Mouse (Mus musculus): ENCODE data around the gene Acsf3. TPM values are rescaled to one million over a fixed set of nuclear protein-coding genes. Genes with fewer than 3 reads are reported as not detected.

Gene Acsf3
- polyA plus RNA-seq, 1 experiment from 2014 or later: 16.5 TPM

DNA sequence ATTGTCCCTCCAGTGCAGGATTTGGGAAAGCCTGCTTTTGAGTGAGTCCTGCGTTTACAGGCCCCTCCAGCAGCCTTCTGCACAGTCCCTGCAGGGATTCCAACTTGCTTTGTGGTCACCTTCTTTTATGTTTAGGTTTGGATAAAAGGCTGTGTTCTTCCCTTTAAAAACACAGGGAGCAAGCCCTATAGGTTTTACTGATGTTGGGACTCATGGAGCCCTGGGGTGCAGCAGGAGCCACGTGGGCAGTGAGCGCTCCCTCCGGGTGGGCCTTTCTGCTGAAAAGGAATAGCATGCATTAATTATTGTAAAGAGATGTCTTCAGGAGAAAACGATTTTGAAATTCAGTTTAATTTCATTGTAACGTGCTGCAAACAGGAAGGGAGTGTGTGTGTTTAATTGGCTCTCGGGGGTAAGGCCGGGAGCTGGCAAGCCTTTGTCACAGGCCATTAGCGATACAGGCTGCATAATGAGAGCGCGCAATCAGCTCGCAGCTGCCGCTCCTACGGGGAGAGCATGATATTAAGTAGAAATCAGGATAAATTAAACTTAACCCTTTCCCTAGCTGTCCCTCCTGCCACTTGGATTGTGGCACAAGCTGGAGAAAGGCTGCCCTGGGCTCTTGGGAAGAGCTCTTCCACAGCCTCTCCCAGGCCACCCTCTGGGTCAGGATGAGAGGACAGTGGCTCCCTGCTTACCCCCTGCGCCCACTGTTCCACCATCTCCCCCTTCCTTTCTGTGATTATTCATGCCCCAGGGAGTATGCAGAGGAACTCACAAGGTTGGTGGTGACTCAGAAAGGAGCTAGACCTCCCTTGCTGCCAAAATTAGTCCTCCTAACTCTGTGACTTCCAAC lies 28.8 kb downstream of the Acsf3 start:
- Histone ChIP-seq H3K27me3 (ENCODE audit: control insufficient read depth, insufficient read depth, low read length) (no peaks in the 10 kb centered on the region), H3K4me3 (replicated peaks; ENCODE audit: low read length) (no peak overlapping the region), H3K9ac (peak overlapping the region; percentile 4; the same call in 1 of the 2 replicates), H3K4me2 (replicated peaks) (peak overlapping the region; percentile 35), H3K9me3 (ENCODE audit: control insufficient read depth, low read length) (no peaks in the 10 kb centered on the region), H3K36me3 (replicated peaks; ENCODE audit: control insufficient read depth, insufficient read depth) (0 out of 2 replicates have a peak, but pooled peaks cover 3% of the 10 kb centered on the region), H3K4me1 (replicated peaks; ENCODE audit: control insufficient read depth, insufficient read depth, low read length) (peaks cover 51% of the 10 kb centered on the region), H3K27ac (peak overlapping the region; percentile 93)
- WGBS: 9% methylated on average over 15 of the region's 15 CpGs
- ATAC-seq (ENCODE audit: low FRiP score): peak; percentile 88
- peak; percentile 75 for DNase-seq (ENCODE audit: low spot score)

GRCm38 (mm10) chr8:122805349-122805748 lies 30.1 kb downstream of the Acsf3 start:
- H3K36me3 ChIP-seq (replicated peaks; ENCODE audit: control insufficient read depth, insufficient read depth): no peaks in the 10 kb centered on the region
- no peak overlapping the region for H3K9ac ChIP-seq
- no peak overlapping the region for H3K4me2 ChIP-seq (replicated peaks)
- ATAC-seq (ENCODE audit: low FRiP score) (peak; percentile 38), DNase-seq (ENCODE audit: low spot score) (peak; percentile 63)
- H3K27me3 ChIP-seq (ENCODE audit: control insufficient read depth, insufficient read depth, low read length): no peaks in the 10 kb centered on the region
- H3K27ac ChIP-seq: peak overlapping the region; percentile 93
- peaks cover 55% of the 10 kb centered on the region for H3K4me1 ChIP-seq (replicated peaks; ENCODE audit: control insufficient read depth, insufficient read depth, low read length)
- 14% methylated on average over 3 of the region's 3 CpGs for WGBS
- no peaks in the 10 kb centered on the region for H3K9me3 ChIP-seq (ENCODE audit: control insufficient read depth, low read length)
- no peak overlapping the region for H3K4me3 ChIP-seq (replicated peaks; ENCODE audit: low read length)

DNA sequence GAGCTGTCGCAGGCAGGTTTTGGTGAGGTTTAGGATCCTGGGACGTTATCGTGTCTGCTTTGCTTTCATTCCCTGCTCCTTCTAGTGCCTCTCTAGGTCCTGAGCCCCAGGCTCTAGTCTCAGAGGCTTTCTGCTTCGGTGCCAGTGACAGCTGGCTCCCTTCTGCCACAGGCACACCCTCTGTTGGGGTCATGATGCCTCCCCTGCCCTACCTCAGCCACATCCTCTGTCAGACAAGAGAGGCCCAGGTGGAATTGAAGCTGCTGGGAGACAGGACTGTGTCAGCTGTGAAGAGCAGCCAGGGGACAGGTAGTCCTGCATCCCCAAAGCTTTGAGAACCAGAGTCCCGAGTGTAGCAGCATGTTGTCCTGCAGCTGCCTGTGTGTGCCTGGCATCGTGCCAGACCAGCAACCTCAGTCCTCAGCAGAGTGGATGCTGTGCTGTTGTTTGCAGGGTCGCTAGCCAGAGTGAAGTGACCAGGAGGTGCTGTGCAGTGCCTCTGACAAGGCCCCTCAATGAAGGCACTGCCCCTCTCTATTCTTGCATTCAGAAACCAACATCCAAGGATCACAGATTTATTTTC lies 31.8 kb downstream of the Acsf3 start:
- Histone ChIP-seq H3K9me3 (ENCODE audit: control insufficient read depth, low read length) (no peaks in the 10 kb centered on the region), H3K4me1 (replicated peaks; ENCODE audit: control insufficient read depth, insufficient read depth, low read length) (peaks cover 67% of the 10 kb centered on the region), H3K4me3 (replicated peaks; ENCODE audit: low read length) (no peak overlapping the region), H3K4me2 (replicated peaks) (no peak overlapping the region), H3K36me3 (replicated peaks; ENCODE audit: control insufficient read depth, insufficient read depth) (no peaks in the 10 kb centered on the region), H3K27me3 (ENCODE audit: control insufficient read depth, insufficient read depth, low read length) (no peaks in the 10 kb centered on the region), H3K9ac (peak overlapping the region; percentile 19; the same call in 1 of the 2 replicates), H3K27ac (peak overlapping the region; percentile 76)
- ATAC-seq (ENCODE audit: low FRiP score) (no peak), DNase-seq (ENCODE audit: low spot score) (no peak)
- 38% methylated on average over 7 of the region's 7 CpGs for WGBS

- H3K9ac ChIP-seq: no peak overlapping the region
- no peak for ATAC-seq (ENCODE audit: low FRiP score)
- no peak for DNase-seq (ENCODE audit: low spot score)
These were observed 32.6 kb downstream of the Acsf3 start for GRCm38 (mm10) chr8:122807907-122808306.

GRCm38 (mm10) chr8:122810376-122810775 lies 35.1 kb downstream of the Acsf3 start:
- Histone ChIP-seq H3K4me1 (replicated peaks; ENCODE audit: control insufficient read depth, insufficient read depth, low read length) (peaks cover 63% of the 10 kb centered on the region), H3K27me3 (ENCODE audit: control insufficient read depth, insufficient read depth, low read length) (no peaks in the 10 kb centered on the region), H3K27ac (peak overlapping the region; percentile 86), H3K36me3 (replicated peaks; ENCODE audit: control insufficient read depth, insufficient read depth) (0 out of 2 replicates have a peak, but pooled peaks cover 9% of the 10 kb centered on the region), H3K4me2 (replicated peaks) (no peak overlapping the region), H3K9me3 (ENCODE audit: control insufficient read depth, low read length) (no peaks in the 10 kb centered on the region), H3K4me3 (replicated peaks; ENCODE audit: low read length) (no peak overlapping the region), H3K9ac (peak overlapping the region; percentile 41; the same call in 1 of the 2 replicates)
- DNase-seq (ENCODE audit: low spot score) (no peak), ATAC-seq (ENCODE audit: low FRiP score) (no peak)
- 57% methylated on average over 8 of the region's 8 CpGs for WGBS

More at GRCm38 (mm10) chr8:122807907-122808306, 32.6 kb downstream of the Acsf3 start:
- Histone ChIP-seq H3K4me1 (replicated peaks; ENCODE audit: control insufficient read depth, insufficient read depth, low read length) (peaks cover 73% of the 10 kb centered on the region), H3K9me3 (ENCODE audit: control insufficient read depth, low read length) (no peaks in the 10 kb centered on the region), H3K4me3 (replicated peaks; ENCODE audit: low read length) (no peak overlapping the region), H3K36me3 (replicated peaks; ENCODE audit: control insufficient read depth, insufficient read depth) (no peaks in the 10 kb centered on the region), H3K27ac (peak overlapping the region; percentile 76; the same call in 1 of the 2 replicates), H3K4me2 (replicated peaks) (no peak overlapping the region), H3K27me3 (ENCODE audit: control insufficient read depth, insufficient read depth, low read length) (no peaks in the 10 kb centered on the region)
- 57% methylated on average over 4 of the region's 4 CpGs for WGBS

GRCm38 (mm10) chr8:122811870-122812494 lies 36.7 kb downstream of the Acsf3 start:
- H3K9me3 ChIP-seq (ENCODE audit: control insufficient read depth, low read length): no peaks in the 10 kb centered on the region
- no peak overlapping the region for H3K4me2 ChIP-seq (replicated peaks)
- no peaks in the 10 kb centered on the region for H3K27me3 ChIP-seq (ENCODE audit: control insufficient read depth, insufficient read depth, low read length)
- DNase-seq (ENCODE audit: low spot score) (peak; percentile 55), ATAC-seq (ENCODE audit: low FRiP score) (peak; percentile 66)
- H3K27ac ChIP-seq: peak overlapping the region; percentile 86
- peak overlapping the region; percentile 10; the same call in 1 of the 2 replicates for H3K9ac ChIP-seq
- H3K4me3 ChIP-seq (replicated peaks; ENCODE audit: low read length): no peak overlapping the region
- 41% methylated on average over 16 of the region's 16 CpGs for WGBS
- peaks cover 50% of the 10 kb centered on the region for H3K4me1 ChIP-seq (replicated peaks; ENCODE audit: control insufficient read depth, insufficient read depth, low read length)
- 0 out of 2 replicates have a peak, but pooled peaks cover 12% of the 10 kb centered on the region for H3K36me3 ChIP-seq (replicated peaks; ENCODE audit: control insufficient read depth, insufficient read depth)

- Histone ChIP-seq H3K4me3 (replicated peaks; ENCODE audit: low read length) (no peak overlapping the region), H3K27me3 (ENCODE audit: control insufficient read depth, insufficient read depth, low read length) (no peaks in the 10 kb centered on the region), H3K4me1 (replicated peaks; ENCODE audit: control insufficient read depth, insufficient read depth, low read length) (peaks cover 46% of the 10 kb centered on the region), H3K27ac (peak overlapping the region; percentile 86), H3K9ac (peak overlapping the region; percentile 10; the same call in 1 of the 2 replicates), H3K4me2 (replicated peaks) (no peak overlapping the region), H3K36me3 (replicated peaks; ENCODE audit: control insufficient read depth, insufficient read depth) (0 out of 2 replicates have a peak, but pooled peaks cover 12% of the 10 kb centered on the region), H3K9me3 (ENCODE audit: control insufficient read depth, low read length) (no peaks in the 10 kb centered on the region)
- ATAC-seq (ENCODE audit: low FRiP score) (no peak), DNase-seq (ENCODE audit: low spot score) (no peak)
- WGBS: 70% methylated on average over 14 of the region's 14 CpGs
These were observed 37.4 kb downstream of the Acsf3 start for GRCm38 (mm10) chr8:122812610-122813250.

DNA sequence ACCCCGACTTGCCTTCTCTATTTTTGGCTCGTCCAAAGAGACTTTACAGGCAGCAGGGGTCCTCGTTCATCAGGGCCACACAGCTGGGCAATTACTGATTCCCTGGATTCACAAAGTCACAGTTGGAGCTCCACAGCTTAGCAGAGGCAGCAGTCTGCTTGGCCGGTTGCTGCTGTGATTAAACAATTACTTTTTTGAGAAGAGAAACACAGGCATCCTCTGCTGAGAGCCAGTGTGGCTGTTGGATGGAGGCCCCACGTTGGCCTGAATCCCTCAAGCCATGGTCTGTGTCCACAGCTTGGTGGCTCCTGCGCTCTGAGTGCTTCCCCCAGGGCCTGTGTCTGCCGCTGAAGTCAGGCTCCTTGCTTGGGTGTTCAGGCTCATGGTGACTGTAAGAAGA lies 39.3 kb downstream of the Acsf3 start:
- Histone ChIP-seq H3K4me2 (replicated peaks) (no peak overlapping the region), H3K9ac (no peak overlapping the region), H3K4me3 (replicated peaks; ENCODE audit: low read length) (no peak overlapping the region), H3K9me3 (ENCODE audit: control insufficient read depth, low read length) (no peaks in the 10 kb centered on the region), H3K27me3 (ENCODE audit: control insufficient read depth, insufficient read depth, low read length) (no peaks in the 10 kb centered on the region), H3K36me3 (replicated peaks; ENCODE audit: control insufficient read depth, insufficient read depth) (0 out of 2 replicates have a peak, but pooled peaks cover 12% of the 10 kb centered on the region), H3K4me1 (replicated peaks; ENCODE audit: control insufficient read depth, insufficient read depth, low read length) (peaks cover 44% of the 10 kb centered on the region), H3K27ac (no peak overlapping the region)
- ATAC-seq (ENCODE audit: low FRiP score): no peak
- DNase-seq (ENCODE audit: low spot score): no peak
- WGBS: 9% methylated on average over 7 of the region's 7 CpGs

Measured in hindbrain, embryonic 14.5 days (tissue).